25 mouse cellular contexts compared by ENCODE assay signal in genomic region chr4:64098247-64098646, GRCm38 (mm10).
"Had no signal": no experiment of that assay in that cellular context is flagged by ENCODE, and none has a peak within 500 bp of the region (broad histone marks: within the 10 kb centered on the region; RNA-seq: fewer than 3 reads in every experiment).

No protein-coding gene starts in this region.

- H3K27me3 ChIP-seq: heart, embryonic 13.5 days; heart, embryonic 15.5 days; intestine, embryonic 15.5 days; limb, embryonic 12.5 days had no signal

- DNase-seq: gastrocnemius, postnatal 14 days; gastrocnemius, postnatal 36 days; heart, adult 11 months; heart, adult 2 months; heart, postnatal 14 days; heart, postnatal 36 days; kidney, adult 18-20 months; kidney, adult 8-10 months; kidney, postnatal 10 days; kidney, postnatal 25 days; kidney, postnatal 4 days; liver had no signal

- H3K4me3 ChIP-seq: heart, adult 2 months; heart, embryonic 13.5 days; heart, embryonic 15.5 days; intestine, embryonic 15.5 days; layer of hippocampus, adult 2 months; left cerebral cortex, adult 2 months; limb, embryonic 10.5 days; limb, embryonic 12.5 days had no signal

- H3K4me2 ChIP-seq: heart, embryonic 11.5 days; heart, embryonic 13.5 days; heart, embryonic 15.5 days; hindbrain, embryonic 14.5 days; intestine, embryonic 15.5 days; limb, embryonic 12.5 days; liver, embryonic 11.5 days had no signal

- H3K9ac ChIP-seq: heart, embryonic 13.5 days; heart, embryonic 15.5 days; hindbrain, embryonic 14.5 days; intestine, embryonic 15.5 days; limb, embryonic 12.5 days had no signal

- H3K4me1 ChIP-seq: heart, embryonic 13.5 days; heart, embryonic 15.5 days; intestine, embryonic 15.5 days; limb, embryonic 12.5 days had no signal

- H3K36me3 ChIP-seq: heart, embryonic 13.5 days; heart, embryonic 15.5 days; intestine, embryonic 15.5 days; limb, embryonic 10.5 days; limb, embryonic 12.5 days had no signal

- H3K27ac ChIP-seq: heart, adult 2 months; heart, embryonic 13.5 days; heart, embryonic 15.5 days; hindbrain, embryonic 14.5 days; intestine, embryonic 15.5 days; layer of hippocampus, adult 2 months; left cerebral cortex, adult 2 months; limb, embryonic 10.5 days; limb, embryonic 12.5 days had no signal

- ATAC-seq: hindbrain, embryonic 16.5 days; inflammation-experienced regulatory T-cells, adult 6 months; intestine, embryonic 15.5 days; intestine, postnatal 0 days had no signal

- H3K9me3 ChIP-seq: heart, embryonic 13.5 days; heart, embryonic 15.5 days; intestine, embryonic 15.5 days; limb, embryonic 10.5 days; limb, embryonic 12.5 days had no signal
